Mouse (Mus musculus) regulatory T cell (primary cell): ENCODE measurements around the gene Slc35a2.
"Not testable (repeated sequence)": the region's sequence is repeated elsewhere in the genome, so short reads cannot be mapped to it uniquely, and the experiment has no call there.

Experiments used
- in situ Hi-C: fragments of 300-600 bp; cut with MboI, MseI; formaldehyde crosslinking; loops from one replicate; pipeline ENCODE4 v1.15.1; 2025; ENCODE audit warnings: high pct_unique_total_duplicates

Gene Slc35a2

DNA sequence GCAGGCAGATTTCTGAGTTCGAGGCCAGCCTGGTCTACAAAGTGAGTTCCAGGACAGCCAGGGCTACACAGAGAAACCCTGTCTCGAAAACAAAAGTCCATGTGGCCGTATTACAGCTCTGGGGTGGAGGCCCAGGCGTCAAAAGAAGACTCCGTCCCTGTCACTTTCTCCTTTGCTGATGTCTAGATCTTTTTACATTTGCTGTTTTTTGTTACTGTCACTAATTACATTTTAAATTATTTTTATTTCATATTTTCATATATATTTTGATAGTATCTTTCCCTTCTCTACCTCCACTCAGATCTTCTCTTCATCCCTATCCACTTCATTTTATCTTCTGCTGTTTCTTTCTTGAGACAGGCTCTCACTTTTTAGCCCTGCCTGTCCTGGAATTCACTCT is 23.9 kb downstream of the Slc35a2 start, which contains the start of gene Gm10491:
TSS of gene Gm10491 (minus strand) at position 101 of the 400 bp plus-strand sequence.
- in situ Hi-C loops, result no loop called here

DNA sequence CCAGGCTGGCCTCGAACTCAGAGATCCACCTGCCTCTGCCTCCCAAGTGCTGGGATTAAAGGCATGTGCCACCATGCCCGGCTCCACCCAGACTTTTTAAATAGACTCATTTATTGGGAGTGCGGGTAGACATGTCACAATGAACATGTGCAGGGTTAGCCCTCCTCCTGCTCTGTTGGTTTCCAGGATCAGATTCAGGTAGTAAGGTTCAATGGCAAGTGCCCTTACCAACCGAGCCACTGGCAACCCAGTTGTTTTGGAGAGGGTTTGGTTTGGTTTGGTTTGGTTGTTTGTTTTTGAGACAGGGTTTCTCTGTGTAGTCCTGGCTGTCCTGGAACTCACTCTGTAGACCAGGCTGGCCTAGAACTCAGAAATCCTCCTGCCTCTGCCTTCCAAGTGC is 25.4 kb downstream of the Slc35a2 start, which contains the start of gene Gm10490:
TSS of gene Gm10490 (plus strand) at position 301 of the 400 bp plus-strand sequence.
- in situ Hi-C loops, result not testable (repeated sequence)

DNA sequence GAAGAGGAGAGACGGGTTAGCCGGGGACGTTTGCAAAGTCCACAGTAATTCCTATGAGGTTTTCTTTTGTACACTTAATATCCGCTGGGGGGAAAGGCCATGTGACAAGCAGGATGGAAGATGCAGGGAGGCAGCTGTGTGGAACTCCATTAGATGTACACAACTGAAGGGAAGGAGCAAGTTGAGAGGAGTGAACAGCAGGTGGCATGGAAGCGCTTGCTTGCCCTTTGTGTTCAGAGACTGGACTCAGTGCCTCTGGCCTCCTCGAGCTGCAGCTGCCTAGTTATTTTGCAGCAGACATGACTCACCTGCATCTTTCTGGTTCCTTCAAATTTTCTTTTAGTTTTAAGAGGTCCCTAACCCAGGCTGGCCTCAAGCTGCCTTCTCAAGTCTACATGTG is 26.6 kb downstream of the Slc35a2 start:
- in situ Hi-C loops, result loop anchor here (5.0 kb wide), 1 partner anchor 112 kb away; no protein-coding TSS in a partner anchor

DNA sequence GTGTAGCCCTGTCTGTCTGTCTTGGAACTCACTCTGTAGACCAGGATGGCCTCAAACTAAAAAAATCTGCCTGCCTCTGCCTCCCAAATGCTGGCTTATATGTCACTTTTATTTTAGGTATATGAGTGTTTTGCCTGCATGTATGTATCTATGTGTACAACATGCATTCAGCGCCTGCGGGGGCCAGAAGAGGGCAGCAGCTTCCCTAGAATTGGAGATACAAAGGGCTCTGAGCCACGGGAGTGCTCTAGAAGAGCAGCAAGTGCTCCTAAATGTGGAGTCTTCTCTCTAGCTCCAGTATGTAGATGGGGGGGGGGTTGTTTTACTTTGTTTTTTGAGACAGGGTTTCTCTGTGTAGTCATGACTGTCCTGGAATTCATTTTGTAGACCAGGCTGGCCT is 31.8 kb downstream of the Slc35a2 start:
- in situ Hi-C loops, result not testable (repeated sequence)

DNA sequence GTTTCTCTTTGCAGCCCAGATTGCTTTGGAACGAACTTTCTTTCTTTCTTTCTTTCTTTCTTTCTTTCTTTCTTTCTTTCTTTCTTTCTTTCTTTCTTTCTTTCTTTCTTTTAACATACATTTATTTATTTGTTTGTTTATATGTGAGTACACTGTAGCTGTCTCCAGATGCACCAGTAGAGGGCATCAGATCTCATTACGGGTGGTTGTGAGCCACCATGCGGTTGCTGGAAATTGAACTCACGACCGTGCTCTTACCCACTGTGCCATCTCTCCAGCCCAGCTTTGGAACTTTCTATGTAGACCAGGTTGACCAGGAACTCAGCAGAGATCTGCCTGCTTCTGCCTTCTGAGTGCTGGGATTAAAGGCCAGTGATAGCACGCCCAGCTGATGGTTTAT is 34.1 kb downstream of the Slc35a2 start:
- in situ Hi-C loops, result not testable (repeated sequence)

DNA sequence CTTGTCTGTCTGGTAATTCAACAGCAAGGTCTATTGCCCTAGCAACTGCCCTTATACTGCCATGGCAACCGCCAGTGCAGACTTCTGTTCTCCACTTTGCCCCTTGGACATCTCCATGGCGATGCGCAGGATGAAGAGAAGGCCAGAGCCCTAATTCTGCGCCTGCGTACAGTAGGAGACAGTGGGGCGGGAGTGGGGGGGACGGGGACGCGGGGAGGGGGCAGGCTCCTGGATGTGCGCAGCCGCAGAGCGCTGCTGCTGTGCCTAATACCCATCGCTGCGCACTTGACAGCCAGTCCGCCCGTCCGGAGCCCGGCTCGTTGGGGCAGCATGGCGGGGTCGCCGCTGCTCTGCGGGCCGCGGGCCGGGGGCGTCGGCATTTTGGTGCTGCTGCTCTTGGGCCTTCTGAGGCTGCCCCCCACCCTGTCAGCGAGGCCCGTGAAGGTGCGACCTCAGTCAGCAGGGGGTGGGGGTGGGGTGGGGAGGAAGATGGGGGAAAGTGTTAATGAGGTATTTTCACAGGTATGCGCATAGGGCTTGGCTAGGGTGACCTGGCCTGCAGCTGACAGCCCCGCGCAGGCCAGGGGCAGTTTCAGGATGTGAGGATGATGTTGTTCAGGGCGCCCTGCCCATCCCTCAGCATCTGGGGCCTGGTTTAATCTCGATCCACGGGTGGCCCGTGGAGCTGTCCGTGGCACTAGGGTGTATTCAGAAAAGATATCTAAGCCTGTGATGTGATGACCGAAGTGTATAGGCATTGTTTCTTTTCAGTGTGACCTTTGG is 36.0 kb downstream of the Slc35a2 start, which contains the start of gene Pcsk1n:
TSS of gene Pcsk1n (plus strand) at position 222 of the 783 bp plus-strand sequence.
- in situ Hi-C loops, result no loop called here

DNA sequence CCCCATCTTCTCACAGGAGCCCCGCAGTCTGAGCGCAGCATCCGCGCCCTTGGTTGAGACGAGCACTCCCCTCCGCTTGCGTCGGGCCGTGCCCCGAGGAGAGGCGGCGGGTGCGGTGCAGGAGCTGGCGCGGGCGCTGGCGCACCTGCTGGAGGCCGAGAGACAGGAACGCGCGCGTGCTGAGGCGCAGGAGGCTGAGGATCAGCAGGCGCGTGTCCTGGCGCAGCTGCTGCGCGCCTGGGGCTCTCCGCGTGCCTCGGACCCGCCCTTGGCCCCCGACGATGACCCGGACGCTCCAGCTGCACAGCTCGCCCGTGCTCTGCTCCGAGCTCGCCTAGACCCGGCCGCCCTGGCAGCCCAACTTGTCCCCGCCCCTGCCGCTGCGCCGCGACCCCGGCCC is 38.2 kb downstream of the Slc35a2 start:
- in situ Hi-C loops, result no loop called here

DNA sequence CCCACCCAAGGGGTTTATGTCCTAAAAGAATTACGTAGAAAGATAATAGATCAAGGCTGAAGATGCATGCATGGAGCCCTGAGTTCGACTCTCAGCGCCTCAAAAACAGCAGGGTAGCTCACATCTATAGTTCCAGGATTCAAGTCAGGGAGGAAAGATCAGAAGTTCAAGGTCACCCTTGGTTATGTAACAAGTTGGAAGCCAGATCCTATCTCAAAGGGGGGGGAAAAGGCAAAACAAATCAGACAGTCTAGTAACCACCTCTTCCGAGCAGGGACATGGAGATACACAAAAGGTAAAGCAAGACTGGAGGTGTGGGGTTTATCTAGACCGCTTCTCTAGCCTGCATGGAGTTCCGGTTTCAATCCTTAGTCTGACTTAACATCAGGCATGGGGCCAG is 42.4 kb downstream of the Slc35a2 start:
- in situ Hi-C loops, result no loop called here

DNA sequence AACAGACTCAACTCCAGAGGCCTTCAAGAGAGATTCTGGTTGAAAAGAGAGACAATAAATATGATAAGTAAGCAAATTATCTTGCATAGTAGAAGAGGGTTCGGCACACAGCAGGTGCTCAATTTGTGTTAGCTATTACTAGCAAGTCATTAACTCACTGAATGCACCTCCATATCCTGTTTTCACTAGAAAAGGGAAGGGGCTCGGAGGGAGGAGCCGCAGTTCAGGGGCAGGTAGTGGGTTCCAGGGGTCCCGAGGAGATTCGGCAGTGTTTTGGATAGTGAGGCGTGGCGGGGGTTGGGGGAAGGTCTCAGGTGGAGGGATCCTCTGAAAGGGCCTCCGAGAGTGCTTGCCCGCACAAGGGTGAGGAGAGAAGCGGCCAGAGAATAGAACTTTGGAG is 43.3 kb downstream of the Slc35a2 start:
- in situ Hi-C loops, result no loop called here

DNA sequence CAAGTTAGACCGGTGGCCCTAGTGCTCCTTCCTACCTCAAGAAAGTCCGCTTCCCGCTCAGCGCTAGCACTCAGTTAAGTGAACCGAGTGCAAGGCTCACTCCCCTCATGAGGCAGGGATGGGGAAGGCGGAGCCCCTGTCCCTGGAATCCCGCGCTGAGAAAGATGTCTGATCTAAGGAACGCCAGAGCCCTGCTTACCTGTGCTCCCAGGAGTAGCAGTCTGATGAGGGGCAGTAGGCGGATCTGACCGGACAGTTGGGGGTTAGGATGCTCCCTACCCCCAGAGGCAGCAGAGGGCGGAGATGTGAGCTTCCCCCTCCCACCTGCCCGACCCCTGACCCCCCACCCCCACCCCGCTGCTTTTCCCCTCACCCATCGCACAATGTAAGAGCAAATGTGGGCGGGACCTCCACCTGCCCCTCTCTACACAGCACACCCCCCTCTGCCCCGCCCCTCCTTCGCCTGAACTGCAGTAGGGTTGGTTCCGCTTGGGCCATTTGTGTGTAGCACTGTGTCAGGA is 44.5 kb downstream of the Slc35a2 start, which contains the start of gene Eras:
TSS of gene Eras (minus strand) at position 338 of the 521 bp plus-strand sequence.
- in situ Hi-C loops, result no loop called here

DNA sequence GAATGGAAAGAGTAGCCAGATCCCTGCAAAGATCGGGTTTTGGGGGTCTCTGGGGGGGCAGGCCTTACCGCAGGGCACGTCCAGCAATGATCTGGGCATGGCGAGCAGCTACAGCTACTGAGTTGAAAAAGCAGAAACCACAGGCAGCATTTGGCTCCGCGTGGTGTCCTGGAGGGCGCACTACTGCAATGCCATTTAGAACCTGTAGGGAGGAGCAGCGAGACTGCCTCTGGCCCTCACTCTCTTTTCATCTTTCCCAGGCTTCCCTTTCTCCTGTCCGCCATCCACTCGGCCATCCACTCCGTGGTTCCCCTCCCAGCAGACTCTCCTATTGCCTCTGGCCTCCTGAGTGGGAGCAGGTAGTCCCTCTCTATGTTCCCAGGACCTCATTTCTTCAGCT is 53.0 kb downstream of the Slc35a2 start:
- in situ Hi-C loops, result no loop called here

DNA sequence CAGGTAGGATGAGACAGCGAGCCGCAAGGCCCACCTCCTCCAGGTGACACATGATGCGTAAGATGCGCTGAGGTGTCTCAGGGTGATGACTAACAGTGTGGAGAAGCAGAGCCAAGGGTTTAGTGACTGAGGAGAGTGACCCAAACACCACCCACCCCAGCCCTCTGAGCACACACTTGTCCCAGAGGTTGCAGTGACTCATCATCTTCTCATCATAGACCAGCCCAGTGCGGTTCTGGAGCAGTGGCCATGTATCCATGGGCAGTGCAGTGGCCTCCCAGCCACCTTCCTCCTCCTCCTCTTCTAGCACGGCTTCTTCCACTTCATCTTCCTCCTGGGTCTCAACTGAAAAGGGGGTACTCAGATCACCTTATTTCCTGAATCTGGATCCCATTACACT is 53.8 kb downstream of the Slc35a2 start:
- in situ Hi-C loops, result no loop called here
